Mouse (Mus musculus) bone marrow macrophage, adult 2 months (primary cell): ENCODE results near the gene Pitx1. TPM values are rescaled to one million over a fixed set of nuclear protein-coding genes. Genes with fewer than 3 reads are reported as not detected.

Source experiments
- H3K27ac ChIP-seq: 2 replicates; pipeline ENCODE4 v1.5.1; 2012; ENCODE audit warnings: low read depth, low read length; ENCODE audit not compliant: insufficient read depth
- H3K4me1 ChIP-seq: 2 replicates; pipeline ENCODE4 v1.6.1; 2012; ENCODE audit warnings: low read length; ENCODE audit not compliant: control insufficient read depth, insufficient read depth
- H3K4me3 ChIP-seq: 2 replicates; pipeline ENCODE4 v1.5.1; 2012; ENCODE audit warnings: mild to moderate bottlenecking, low read length, moderate library complexity; ENCODE audit not compliant: insufficient read depth
- CTCF ChIP-seq: IDR thresholded peaks from 2 replicates; pipeline ENCODE4 v1.5.1; 2012; ENCODE audit warnings: low read depth, mild to moderate bottlenecking, low read length, moderate library complexity
- POLR2A ChIP-seq: IDR thresholded peaks from 2 replicates; pipeline ENCODE4 v1.6.1; 2012; ENCODE audit warnings: mild to moderate bottlenecking, low read depth, low read length, borderline replicate concordance
- polyA plus RNA-seq: library from polyadenylated mRNA; stranded (reverse); fragments of >200 nt; gene quantifications from 2 replicates; pipeline ENCODE4 v1.2.4, GENCODE M21; 2012; ENCODE audit not compliant: missing spikeins, insufficient read depth, insufficient read length

The Pitx1 gene
- polyA plus RNA-seq, 1 experiment, result 0.60 TPM

DNA sequence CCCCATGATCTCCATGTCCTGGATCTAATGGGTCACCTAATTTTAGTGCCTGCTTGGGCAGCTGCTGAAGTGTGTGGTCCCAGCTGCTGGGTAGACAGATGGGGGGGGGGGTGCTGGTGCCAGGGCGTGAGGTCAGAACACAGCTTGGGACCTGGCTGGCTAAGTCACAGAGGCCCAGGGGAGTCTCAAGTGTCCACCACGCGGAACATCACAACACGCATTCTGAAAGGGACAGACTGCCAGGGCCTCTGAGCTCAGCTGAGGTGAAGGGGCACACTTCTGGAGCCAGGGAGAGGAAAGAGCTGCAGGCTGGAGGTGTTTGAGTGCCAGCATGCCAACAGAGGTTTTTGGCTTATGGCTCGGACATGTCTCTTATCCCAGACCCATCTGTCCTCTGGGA, 14.7 kb upstream of the Pitx1 start:
- no peak overlapping the region for H3K4me3 ChIP-seq
- H3K27ac ChIP-seq, result no peak overlapping the region
- TF ChIP-seq POLR2A, result no peak
- TF ChIP-seq CTCF, result no peak

DNA sequence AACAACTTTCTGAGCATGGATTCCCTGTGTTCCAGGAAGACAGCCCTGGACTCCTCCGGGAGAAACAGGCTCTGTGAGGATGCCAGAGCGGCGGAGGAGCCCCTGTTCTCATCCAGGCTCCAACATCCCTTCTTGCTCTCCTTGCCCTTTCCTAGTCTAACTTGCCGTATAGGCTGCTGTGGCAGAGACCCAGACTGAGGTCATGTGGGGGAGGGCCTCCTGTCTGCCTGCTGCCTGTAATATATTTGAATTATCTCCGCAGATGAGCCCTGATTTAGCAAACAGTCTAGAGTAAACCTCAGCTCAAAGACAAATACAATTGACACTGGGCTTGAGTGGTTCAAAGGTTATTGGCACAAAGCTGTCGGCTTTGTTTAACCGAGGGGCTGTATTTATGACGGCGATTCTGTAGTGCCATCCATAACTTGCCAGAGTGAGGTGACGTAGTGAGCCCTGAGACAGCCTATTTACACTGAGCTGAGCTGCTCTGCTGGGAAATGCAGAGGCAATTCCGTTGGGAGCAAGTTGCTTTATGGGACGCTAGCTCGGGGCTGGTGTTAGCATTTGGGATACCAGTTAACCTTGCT, 12.7 kb upstream of the Pitx1 start:
- no peak for TF ChIP-seq POLR2A
- TF ChIP-seq CTCF, result no peak
- no peaks in the 10 kb centered on the region for H3K4me1 ChIP-seq
- H3K4me3 ChIP-seq, result no peak overlapping the region
- no peak overlapping the region for H3K27ac ChIP-seq

More for the DNA sequence above, 14.7 kb upstream of the Pitx1 start:
- no peaks in the 10 kb centered on the region for H3K4me1 ChIP-seq

DNA sequence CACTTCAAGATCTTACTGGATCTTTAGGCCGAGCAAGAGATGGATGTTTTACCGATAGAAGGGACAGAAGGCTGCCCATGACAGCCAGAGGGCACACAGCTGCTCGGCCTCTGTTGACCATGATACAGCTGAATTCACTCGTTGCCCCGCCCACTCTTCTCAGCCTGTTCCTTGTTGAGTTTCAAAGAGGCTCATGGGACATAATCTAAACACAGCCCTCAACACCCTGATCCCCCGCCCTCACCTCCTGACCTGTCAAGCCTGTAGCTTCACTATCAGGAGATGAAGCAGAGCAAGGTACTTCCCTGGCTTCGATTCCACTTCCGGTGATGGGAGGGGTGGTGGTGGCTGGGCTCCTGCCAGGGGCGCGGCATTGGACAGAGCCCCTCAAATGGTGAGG, 11.8 kb upstream of the Pitx1 start:
- H3K27ac ChIP-seq, result no peak overlapping the region
- H3K4me3 ChIP-seq, result no peak overlapping the region
- no peaks in the 10 kb centered on the region for H3K4me1 ChIP-seq
- TF ChIP-seq CTCF, result no peak
- TF ChIP-seq POLR2A, result no peak

DNA sequence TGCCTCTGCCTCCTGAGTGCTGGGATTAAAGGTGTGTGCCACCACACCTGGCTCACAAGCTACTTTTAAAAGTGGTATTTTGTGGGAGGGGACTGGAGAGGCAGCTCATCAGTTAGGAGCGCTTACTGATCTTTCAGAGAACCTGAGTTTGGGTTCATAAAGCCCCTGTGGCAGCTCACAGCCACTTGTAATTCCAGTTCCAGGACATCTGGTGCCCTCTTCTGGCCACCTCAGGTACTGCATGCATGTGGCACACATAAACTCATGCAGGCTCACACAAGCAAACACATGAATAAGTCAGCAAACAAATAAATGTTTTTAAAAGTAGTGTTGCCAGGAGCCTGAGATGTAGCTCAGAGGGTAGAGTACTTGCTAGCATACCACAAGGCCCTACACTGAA, 7.7 kb upstream of the Pitx1 start:
- TF ChIP-seq CTCF, result peak; percentile 54
- no peak for TF ChIP-seq POLR2A

DNA sequence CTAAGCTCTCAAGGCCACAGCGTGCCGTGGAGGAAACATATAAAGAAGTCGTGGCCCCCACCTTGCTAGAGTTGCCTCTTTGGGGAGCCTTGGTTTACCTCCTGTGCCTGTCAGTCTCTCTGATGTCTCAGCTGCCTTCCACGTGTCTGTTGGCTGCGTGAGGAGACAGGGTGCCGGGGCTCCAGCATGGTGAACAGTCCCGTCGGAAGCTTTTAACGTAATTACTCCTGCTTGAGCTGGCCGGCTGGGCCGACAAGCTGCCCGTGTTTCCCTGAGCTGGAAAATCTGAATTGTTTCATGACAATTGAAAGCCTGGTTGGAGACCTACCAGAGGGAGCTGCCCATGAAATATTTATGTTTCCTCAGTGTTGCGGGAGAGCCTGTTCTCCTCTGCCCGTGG, 4.2 kb upstream of the Pitx1 start:
- Histone ChIP-seq H3K4me1 (no peaks in the 10 kb centered on the region), H3K27ac (no peak overlapping the region), H3K4me3 (no peak overlapping the region)
- TF ChIP-seq CTCF (no peak), POLR2A (no peak)

More for the DNA sequence above, 7.7 kb upstream of the Pitx1 start:
- no peak overlapping the region for H3K27ac ChIP-seq
- H3K4me1 ChIP-seq, result no peaks in the 10 kb centered on the region
- H3K4me3 ChIP-seq, result no peak overlapping the region

DNA sequence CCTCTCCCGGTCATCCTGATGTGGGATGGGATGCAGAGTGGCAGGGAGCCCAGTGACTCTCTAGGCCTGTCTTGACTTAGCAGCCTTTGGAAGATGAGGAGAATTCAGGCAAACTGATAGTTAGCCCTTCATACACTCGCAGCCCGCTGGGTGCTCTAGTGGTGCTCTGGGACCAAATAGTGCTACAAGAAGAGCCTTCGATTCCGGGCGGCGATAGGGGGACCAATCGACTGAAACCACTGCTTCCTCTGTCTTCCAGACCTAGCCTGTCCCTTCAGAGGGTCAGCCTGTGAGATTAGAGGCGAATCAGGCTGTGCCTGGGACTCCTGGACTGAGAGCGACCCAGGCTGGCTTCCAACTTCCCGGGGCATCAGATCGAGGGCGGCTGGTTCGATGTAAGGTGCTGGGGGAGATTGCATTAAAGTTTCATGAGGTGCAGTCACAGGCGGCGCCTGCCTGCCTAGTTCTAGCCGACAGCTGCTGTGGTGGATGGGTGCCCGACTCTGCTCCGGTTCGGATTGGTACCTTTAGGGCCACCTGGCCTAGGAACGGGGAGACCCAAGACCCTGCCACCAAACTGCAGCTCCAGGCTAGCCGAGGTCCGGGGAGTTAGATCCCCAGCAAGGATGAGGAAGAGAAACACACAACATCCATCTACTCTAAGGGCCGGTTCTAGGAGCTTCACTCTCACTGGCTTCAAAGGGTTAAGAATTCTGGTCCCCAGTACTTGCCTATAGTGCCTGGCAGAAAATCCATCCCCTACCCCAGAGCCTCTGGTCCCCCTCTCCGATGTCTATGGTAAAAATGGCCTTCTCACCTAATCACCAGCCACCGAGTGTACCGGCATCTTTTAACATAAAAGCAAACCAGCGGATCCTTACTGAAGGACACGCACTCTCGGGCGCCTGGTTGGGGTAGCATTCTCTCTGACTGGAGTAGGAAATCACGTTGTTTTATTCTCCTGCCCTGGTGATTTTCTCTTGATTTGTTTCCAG, 1.1 kb upstream of the Pitx1 start:
- H3K4me3 ChIP-seq, result no peak overlapping the region
- TF ChIP-seq POLR2A (no peak), CTCF (no peak)
- no peaks in the 10 kb centered on the region for H3K4me1 ChIP-seq
- no peak overlapping the region for H3K27ac ChIP-seq

DNA sequence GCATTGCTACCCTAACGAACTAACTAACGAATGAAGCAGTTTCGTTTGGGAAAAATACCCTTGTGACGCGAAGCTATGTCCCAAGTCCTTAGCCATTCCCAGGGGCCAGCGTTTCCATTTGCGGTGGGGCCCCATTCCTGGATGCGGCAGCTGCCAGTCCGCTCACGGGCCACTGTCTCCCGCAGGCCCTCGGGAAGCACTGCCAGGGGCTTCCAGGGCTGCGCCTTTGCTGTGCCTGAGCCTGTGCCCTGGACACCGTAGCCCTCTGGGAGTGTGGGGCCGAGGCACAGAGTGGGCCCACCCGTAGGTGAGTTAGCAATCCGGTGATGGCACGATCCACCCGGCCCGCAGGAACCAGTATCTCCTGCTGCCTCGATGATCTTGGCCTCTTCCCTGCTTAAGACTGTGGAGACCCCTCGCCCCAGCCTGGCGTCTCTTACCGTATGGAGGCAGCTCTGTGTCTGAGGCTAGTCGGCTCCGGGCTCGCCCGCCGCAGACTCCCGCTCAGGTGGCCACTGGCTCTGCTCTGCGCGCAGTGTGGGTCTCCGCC, 369 bp downstream of the Pitx1 start:
- Histone ChIP-seq H3K4me3 (no peak overlapping the region), H3K27ac (no peak overlapping the region), H3K4me1 (no peaks in the 10 kb centered on the region)
- TF ChIP-seq CTCF (no peak), POLR2A (no peak)

DNA sequence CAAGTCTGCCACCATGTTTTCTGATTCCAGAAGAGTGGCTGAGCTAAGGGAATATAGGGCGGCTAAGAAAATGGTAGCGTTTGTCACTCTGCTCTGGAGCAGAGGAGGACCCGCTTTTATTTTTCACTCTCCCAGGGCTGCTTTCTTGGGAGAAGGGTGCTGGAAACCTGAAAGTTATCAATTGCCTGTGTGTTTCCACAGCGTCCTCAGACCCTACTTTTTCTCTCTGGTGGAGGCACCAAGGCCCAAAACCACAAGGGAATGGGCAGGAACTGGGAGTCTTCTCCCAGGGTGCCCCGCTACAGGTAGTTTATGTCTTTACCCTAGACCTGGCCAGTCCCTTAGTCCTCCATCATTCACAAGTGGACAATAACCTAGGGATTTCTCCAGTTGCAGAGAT, 1.3 kb downstream of the Pitx1 start:
- no peak for TF ChIP-seq CTCF
- TF ChIP-seq POLR2A, result no peak
- no peak overlapping the region for H3K4me3 ChIP-seq
- H3K4me1 ChIP-seq, result no peaks in the 10 kb centered on the region
- H3K27ac ChIP-seq, result no peak overlapping the region

DNA sequence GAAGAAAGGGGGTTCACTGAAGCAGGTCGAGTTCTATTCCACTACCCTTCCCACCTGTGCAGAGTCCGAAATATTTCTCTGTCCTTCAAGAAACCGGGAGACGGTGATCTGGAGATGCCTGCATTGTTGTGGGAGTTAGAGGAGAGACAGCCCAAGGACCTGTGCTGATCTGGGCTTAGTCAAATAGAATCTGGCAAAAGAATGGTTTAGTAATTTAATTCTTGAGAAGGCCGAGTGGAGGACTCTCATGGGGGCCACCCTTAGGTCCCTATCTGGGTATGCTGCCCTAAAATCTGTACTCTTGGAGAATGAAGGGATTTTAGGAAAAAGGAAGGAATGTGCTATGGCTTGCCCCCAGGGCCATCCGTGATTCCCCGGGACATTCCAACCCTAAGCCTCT, 2.1 kb downstream of the Pitx1 start:
- Histone ChIP-seq H3K4me1 (no peaks in the 10 kb centered on the region), H3K4me3 (no peak overlapping the region), H3K27ac (no peak overlapping the region)
- no peak for TF ChIP-seq POLR2A
- no peak for TF ChIP-seq CTCF

DNA sequence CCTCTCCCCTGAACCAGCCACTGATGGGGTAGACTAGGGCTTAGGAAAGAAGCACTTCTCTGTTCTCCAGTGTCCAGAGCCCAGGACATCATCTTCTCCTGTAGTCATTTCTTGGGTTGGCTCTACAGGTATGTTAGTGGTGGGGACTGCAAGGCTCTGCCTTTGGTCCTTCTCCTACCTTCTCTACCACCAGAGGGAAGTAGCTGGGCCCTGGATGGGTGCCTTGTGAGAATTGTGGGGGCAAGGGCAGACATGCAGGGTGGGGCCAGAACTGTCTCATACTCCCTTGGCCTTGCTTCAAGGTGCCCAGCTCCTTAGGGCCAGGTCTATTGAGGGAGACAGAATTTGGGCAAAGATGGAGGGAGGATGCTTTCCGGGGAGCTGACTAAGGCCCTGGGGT, 3.4 kb downstream of the Pitx1 start:
- Histone ChIP-seq H3K4me1 (no peaks in the 10 kb centered on the region), H3K27ac (no peak overlapping the region), H3K4me3 (no peak overlapping the region)
- TF ChIP-seq POLR2A (no peak), CTCF (no peak)
